Mouse (Mus musculus): ENCODE measurements around the gene Drd4.

Drd4 gene

DNA sequence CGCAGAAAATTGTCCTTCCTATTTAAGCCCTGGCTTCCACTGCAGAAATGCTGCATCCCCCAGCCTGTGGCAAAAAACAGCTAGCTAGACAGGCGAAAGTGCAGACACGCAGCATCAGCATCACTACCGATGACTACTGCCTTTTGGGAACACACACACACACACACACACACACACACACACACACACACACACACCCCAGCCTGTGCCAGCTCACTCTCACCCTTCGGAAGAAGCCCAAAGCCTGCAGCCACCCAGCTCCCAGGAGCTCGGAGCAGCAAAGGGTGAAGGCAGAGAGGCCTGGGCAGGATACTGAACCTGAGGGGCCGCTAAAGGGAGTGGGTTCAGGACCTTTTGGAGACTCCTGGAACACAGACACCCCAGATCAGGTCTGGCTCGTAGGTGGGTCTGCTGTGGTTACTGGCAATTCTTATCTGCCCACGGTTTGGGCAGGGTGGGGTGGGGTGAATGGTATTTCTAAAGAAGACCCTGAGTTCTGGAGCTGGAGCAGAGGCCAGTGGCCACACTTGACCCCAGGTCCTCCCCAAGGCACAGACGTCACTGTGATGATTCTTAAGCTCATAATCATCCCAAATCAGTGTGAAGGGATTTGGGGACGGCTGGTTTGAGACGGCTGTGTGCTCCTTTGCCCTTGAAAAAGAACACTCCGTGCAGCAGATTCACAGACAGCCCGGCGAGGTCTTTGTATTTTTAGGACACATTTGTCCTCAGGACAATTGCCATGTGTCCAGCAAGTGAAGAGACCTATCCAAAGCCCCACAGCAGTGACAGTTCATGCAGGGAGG is 980 bp downstream of the Drd4 start:
- DNase-seq: no peak

DNA sequence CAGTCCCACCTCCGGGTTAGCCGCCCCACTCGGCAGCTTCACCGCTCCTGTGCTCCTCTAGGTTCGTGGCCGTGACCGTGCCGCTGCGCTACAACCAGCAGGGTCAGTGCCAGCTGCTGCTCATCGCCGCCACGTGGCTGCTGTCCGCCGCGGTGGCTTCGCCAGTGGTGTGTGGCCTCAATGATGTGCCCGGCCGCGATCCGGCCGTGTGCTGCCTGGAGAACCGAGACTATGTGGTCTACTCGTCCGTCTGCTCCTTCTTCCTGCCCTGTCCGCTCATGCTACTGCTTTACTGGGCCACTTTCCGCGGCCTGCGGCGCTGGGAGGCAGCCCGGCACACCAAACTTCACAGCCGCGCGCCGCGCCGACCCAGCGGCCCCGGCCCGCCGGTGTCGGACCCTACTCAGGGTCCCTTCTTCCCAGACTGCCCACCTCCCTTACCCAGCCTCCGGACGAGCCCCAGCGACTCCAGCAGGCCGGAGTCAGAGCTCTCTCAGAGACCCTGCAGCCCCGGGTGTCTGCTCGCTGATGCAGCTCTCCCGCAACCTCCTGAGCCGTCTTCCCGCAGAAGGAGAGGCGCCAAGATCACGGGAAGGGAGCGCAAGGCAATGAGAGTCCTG is 2.2 kb downstream of the Drd4 start:
- peak in 1 of 2 experiments; percentile 17 for DNase-seq

DNA sequence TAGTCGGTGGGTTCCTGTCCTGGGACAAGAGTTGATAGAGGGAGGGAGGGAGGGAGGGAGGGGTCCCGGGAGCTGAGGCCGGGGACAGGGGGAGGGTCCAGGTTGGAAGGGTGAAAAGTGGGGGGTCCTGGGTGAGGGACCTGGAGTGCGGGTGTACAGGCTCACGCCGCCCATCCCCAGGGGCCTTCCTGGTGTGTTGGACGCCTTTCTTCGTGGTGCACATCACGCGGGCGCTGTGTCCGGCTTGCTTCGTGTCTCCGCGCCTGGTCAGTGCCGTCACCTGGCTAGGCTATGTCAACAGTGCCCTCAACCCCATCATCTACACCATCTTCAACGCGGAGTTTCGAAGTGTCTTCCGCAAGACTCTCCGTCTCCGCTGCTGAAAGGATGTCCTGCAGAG is 2.7 kb downstream of the Drd4 start:
- no peak for DNase-seq

DNA sequence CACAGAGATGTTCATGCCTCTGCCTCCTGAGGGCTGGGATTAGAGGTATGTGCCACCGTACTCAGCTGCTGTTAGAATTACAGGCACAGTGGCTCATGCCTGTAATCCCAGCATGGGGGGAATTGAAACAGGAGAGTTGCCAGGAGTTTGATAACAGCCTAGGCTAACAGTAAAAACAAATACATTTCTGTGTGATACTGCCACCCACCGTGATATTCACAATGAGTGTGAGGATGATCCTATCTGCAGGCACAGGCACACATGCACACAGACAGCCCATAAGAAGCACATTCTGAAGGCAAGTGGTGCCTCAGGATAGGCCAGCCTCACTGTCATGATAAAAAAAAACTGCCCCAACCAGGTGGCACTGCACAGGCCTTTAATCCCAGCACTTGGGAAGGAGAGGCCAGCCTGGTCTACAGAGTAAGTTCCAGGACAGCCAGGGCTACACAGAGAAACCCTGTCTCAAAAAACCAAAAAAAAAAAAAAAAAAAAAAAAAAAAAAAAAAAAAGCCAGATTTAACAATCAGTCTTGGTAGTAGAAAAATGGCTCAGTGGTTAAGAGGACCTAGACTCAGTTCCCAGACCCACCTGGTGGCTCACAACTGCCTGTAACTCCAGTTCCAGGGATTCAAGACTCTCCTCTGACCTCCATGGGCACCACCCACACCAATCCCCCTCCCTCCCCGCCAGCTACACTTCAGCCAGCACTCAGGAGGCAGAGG is 6.3 kb downstream of the Drd4 start:
- no peak for DNase-seq

DNA sequence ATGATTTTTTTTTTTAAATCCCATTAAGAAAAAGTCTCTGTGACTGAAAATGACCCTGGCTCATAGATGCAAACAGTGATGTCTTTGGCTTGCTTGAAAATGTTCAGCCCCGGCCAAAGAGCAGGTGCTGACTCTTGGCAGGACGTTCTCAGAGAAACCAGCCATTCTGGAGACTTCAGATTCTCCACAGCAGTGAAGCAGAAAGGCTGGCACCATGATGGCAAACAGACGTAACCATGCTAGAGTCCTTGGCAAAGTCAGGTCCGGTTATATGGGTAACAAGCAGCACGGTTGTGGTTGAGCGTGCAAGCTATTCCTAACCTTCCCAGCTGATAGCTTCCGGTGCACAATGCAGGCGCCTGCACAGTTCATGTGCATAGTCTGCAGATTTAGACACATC is 7.4 kb downstream of the Drd4 start:
- no peak for DNase-seq

DNA sequence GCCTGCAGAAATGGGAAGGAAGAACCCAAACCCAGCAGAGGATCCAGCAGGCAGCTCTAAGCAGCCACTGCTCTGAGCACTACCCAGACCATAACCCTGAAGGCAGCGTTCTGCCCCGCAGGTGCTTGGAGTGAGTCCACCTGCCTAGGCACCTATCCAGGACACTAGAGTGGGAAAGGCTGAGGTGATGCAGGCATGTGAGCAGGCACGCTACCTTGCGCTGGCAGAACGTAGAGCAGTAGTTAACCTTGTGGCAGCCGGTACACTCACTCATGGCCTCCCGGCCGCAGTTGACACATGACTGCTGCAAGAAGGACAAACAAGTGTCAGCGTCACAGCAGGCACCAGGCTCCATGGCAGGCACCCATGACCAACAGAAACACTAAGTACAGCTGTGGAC is 9.6 kb downstream of the Drd4 start:
- no peak for DNase-seq

DNA sequence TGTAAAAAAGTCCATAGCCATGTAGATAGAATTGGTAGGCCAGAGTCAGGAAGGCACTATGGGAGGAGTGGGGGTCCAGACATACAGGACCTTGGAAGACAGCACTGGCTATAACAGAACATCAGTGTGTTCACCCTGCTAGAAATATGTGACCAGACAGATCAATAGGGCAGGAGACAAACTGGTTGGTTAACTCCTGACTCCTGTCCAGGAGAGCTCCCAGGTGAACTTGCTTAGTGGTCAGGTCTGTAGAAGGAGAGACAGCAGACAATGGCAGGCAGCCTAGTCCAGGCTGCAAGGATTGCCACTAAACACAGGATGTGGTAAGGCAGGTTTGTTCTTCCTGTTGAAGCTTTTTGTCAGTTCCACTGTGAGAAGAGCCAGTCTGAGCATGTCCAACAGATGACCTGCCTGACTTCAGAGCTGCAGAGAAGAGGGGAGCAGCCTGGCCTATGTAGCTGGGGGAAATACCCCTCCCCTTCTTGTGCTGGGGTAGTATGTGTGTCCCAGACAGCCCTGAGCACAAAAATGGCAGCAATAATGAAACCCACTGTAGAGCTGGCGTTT is 11.0 kb downstream of the Drd4 start:
- peak in 1 of 2 experiments; percentile 13 for DNase-seq

DNA sequence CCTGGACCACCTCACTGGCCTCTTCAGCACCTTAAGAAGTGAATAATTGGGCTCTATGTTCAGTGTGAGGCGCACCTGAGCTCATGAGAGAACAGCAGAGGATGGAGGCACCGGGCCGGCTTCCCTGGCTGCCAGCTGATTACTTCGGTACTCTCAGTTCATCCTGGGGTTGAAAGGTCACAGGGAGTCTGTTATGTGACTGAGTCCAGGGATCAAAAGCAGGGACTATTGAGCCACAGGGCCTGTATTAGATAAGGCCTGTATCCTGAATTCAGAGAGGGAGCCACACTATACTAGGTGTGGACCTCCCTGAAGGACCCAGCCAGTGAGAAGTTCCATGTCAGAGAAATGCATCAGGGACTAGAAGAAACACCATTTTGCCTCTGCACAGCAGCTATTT is 12.7 kb downstream of the Drd4 start:
- DNase-seq: no peak

DNA sequence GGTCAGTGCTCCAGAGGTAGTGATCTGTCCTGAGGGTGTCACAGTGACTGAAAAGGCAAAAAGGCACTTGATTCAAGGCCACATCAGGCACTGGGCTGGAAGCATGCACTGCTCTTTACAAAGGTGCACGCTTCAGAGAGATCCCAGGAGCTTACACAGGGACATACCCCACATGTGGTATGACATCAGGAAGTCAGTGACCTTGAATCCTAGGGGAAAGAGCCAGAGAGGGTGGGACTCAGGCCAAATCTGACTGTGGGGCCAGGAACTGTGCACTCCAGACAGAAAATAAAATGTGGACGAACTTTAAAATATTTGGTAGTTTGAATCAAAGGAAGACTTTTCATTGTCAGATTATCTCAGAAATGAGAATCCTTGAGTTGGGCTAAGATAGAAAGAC is 22.6 kb downstream of the Drd4 start:
- no peak for DNase-seq

DNA sequence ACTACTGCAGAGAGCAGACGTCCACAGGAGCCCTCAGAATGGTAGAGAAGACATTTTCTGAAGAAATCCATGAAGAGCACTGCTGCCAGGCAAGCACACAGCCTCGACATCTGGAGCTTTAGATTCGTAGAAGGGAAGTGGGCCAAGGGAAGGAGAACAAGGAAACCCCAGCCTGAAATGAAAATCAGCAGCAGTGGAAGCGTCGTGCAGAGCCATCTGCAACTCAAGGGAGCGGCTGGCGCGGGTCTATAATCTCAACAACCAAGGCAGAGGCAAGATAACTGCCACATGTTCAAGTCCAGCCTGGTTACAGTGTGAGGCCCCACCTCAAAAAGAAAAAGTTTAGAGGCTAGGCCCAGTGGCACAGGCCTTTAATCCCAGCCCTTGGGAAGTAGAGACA is 23.3 kb downstream of the Drd4 start:
- no peak for DNase-seq

DNA sequence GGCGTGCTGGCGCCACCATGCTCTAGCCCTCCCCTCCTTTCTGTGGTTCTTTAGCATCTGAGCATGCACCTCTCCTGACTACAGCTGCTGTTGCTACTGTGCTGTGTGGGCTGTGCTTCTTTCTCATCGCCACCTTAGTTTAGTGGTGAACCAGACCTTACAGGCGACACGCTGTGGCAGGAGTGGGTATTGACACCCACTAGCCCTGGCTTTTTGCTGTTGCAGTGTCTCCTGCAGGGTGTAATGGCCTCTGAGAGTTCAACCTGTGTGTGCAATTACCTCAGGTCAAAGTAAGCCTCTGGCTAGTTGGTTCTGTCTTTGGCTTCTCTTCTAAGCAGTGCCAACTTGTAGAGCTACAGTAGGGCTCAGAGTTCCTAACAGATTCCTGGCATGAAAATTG is 24.2 kb downstream of the Drd4 start:
- peak; percentile 48 to 64 for DNase-seq

DNA sequence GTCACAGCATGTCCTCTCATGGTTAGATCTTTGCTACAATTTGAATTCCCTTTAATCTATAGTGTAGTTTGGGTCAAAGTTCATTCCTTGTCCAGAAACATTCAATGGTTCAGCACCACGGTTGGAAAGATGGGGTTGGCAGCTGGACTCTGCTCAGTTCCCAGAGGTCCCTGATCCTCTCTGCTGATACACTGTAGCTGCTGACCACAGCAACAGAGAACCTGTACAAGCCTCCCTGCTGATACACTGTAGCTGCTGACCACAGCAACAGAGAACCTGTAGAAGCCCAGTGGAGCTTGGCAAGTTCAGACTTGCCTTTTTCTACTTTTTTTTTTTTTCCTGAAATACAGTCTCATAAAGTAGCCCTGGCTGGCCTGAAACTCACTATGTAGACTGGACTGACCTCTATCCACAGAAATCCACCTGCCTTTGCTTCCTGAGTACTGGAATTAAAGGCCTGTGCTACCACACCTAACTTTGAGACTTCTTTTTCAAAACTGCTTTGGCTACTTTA is 25.9 kb downstream of the Drd4 start:
- DNase-seq: no peak

DNA sequence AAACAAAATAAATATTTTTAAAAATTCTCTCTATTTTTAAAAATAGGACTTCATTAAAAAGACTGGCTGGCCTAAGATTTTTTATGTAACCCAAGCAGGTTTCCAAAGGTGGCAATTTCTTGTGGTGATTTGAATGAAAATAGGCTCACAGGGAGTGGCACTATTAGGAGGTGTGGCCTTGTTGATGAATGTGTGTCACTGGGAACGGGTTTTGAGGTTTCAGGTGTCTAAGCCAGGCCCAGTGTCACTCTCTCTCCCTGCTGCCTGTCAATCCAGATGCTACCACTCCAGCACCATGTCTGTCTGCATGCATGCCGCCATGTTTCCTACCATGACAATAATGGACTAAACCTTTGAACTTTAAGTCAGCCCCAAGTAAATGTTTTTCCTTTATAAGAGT is 27.6 kb downstream of the Drd4 start:
- DNase-seq: no peak

DNA sequence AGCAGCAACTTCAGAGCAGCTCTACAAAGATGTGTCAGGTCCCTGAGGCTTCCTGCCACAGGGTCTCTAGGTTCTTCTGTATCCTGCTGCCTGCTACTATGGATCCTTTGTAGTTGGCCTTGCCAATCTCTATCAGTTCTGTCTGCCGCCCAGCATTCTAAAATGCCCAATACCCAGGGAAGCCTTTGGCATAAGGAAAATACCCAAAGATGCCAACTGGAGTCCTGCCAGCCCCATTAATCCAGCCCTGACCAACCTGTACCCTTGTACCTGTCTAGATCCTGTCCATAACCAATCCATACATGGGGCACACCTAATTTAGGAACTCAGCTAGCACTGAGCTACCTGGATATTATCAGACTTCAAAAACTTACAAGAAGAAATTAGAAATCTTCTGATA is 32.9 kb downstream of the Drd4 start:
- DNase-seq: no peak

DNA sequence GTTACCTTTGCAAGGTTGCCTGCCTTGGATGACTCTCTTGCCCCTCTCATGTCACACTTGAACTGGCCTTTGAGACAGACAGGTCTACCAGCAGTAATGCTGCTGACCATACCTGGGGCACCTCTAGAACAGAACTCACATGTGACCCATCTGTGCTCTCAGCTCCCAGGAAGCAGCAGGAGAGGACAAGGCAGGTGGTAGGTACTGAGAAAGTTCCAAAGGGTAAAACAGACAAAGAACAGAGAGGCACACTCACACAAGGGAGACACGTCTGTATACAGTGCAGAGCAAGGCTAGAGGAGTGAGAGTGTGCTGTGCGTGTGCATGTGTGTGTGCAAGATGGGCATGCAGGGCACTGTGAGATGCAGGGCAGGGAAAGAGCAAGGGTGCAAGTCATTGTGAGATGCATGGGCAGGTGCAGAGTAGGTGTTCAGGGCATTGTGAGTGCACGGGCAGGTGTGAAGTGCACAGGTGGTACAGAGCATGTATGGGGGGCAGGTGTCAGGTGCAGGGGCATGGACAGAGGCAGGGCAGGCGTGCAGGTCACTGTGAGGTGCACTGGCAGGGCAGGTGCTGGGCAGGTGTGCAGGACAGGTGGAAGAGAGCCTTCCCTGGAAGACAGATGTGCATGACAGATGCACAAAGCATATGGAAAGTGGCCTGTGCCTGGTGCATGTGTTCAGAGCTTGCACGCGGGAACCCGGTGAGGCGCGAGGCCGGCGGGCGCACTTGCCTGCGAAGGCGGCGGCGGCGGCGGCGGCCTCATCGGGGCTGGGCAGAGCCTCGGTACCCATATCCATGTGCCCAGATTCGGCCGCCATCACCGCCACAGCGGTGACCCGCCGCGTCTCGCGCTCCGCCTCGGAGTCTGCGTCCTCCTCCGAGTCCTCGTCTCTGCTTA is 35.0 kb downstream of the Drd4 start:
- peak in 1 of 2 experiments; percentile 28 for DNase-seq

DNA sequence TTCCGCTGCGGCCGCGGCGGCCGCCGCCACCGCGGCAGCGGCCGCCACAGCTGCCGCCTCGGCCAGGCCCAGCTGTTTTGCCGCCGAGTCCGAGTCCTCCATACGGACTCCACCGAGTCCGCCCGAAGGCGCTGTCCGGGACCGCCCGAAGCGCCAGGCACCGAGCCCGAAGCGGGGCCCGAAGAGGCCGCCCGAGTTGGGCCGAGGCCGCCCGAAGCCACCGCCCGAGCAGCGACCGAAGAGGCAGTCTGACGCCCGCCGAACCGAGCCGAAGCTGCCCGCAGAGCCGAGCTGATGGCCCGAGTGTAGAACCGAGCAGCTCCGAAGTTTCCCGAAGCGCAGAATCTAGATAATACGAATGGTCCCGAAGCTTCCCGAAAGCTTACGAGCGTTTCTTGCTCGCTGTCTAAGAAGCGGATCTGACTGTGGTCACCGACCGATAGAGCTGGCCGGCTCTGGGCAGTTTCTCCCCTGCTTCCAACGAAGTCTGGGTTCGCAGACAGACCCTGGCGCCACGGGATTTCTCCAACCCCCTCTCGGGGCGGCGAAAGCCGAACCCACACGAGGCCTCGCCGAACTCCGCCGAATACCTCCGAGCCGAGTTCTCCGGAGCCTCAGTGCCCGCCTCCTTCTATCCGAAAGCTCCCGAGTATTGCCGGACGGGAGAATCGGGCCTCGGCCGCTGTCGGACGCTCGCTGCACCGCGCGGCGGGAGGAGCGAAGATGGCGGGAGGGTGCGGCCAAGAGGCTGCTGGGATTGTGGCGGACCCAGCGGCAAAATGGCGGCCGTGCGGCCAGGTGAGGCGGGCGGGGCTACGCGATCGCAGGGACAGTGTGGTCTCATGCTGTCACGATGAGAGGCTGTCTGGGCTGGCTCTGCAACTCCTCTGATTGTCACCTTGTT is 35.9 kb downstream of the Drd4 start, which contains the start of the genes Deaf1 and Tmem80:
Gene Deaf1, minus strand, starts transcription at position 222 of the 904 bp plus-strand sequence.
Gene Tmem80, plus strand, starts transcription at position 271 of the 904 bp plus-strand sequence.
- DNase-seq: peak; percentile 98 to 99

DNA sequence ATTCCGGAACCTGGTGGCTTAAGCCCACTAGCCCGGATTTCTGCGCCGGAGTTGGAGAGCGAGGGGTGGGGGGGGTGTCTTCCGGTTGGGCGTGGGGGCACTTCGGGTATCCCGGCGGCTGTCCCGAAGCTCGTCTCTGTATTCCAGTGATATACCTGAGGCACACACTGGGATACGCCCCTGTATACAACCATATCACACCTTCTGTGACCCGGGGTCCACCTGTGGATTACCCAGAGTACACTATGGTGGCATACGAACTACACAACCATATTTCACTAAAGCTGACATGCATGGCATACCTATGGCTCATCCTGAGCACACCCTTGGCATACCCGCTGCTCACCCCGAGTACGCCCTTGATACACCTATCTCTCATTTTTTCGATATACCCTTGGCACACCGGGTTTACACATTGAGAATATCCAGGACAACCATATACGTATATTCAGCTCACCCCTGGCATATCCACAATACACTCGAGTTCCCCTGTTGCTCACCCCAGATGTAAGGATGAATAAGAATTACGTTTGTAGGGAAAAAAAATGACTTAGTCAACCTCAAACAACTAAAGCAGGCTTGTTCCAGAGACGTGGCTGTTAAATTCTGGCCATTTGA is 36.7 kb downstream of the Drd4 start:
- DNase-seq: no peak

DNA sequence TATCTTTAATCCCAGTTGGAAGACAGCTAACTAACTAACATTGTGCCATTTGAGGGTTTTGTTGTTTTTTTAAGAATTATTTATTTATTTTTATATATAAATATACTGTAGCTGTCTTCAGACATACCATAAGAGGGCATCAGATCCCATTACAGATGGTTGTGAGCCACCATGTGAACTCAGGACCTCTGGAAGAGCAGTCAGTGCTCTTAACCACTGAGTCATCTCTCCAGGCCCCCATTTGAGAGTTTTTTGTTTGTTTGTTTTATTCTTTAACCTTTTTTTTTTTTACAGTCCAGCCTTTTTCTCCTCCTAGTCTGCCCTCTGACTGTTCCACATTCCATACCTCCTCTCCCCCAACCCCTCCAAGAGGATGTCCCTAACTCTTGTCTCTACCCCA is 38.9 kb downstream of the Drd4 start:
- no peak for DNase-seq

DNA sequence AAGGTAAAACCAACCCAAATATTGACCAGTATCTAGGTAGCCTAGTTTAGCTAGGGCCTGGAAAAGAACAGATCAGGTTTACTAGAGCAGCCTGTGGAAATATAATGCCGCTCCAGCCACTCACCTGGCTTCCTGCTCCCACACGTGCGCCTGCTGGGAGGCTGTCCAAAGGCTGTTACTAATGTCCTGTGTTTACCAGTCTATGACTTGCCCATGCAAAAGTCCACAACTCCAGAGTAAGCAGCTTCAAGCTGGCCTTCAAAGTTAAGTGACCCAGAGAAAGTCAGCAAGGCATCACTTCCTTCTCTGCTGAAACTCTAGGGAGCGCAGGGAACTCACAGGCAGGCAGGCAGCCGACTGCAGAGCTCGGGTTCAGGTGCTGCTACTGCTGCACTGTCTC is 40.2 kb downstream of the Drd4 start:
- no peak for DNase-seq

DNA sequence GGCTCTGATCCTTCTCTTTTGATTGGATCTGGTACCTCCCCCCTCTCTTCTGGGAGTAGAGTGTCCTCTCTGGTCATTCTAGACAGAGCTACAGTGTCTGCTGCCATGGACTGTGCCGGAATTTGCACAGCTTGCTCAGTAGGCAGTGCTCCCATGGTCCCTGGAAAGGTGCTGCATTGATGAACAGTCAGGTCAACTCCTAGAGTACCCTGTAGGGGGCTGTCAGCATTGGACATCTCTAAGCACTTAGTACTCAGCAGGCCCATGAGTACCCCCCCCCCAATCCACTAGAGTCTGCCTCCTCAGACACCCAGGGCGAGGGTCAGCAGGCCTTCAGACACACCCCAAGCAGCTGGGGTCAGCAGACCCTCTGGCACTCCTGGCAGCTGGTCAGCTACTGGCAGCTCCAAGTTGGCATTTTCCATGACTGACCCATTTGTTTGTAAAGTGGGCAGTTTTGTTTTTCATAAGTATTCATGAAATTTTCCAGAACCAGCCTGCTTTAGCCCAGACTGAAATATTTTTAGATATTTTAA is 43.3 kb downstream of the Drd4 start:
- DNase-seq: no peak
